Mouse (Mus musculus) bone marrow, adult 2 months (tissue): ENCODE measurements at regions not wholly inside any gene's neighbourhood (a gene's known extent, or its start where the extent isn't known, plus 50 kb on each side); places are given as distances from the start of the nearest gene placed in this dataset.

ENCODE experiments used
- H3K27ac ChIP-seq: fragments of 200-500 bp; 2 replicates; pipeline ENCODE4 v1.5.1; 2012; ENCODE audit warnings: low read depth, mild to moderate bottlenecking, control low read depth, inconsistent platforms, low read length; ENCODE audit not compliant: control insufficient read depth, poor library complexity, insufficient read depth
- H3K4me1 ChIP-seq: fragments of 200-500 bp; 2 replicates; pipeline ENCODE4 v1.6.1; 2011; ENCODE audit warnings: low read length; ENCODE audit not compliant: control insufficient read depth, insufficient read depth
- H3K4me3 ChIP-seq: fragments of 200-500 bp; replicated peaks from 2 replicates; pipeline ENCODE3; 2011; ENCODE audit warnings: mild to moderate bottlenecking, low read depth, low read length, control low read depth; ENCODE audit not compliant: control insufficient read depth
- CTCF ChIP-seq: fragments of 200-500 bp; IDR thresholded peaks from 2 replicates; pipeline ENCODE4 v1.5.1; 2011; ENCODE audit warnings: low read length, control low read depth; ENCODE audit not compliant: control insufficient read depth, insufficient read depth
- POLR2A ChIP-seq: fragments of 200-500 bp; IDR thresholded peaks from 2 replicates; pipeline ENCODE4 v1.6.1; 2011; ENCODE audit warnings: low read depth, mild to moderate bottlenecking, control low read depth, low read length, borderline replicate concordance; ENCODE audit not compliant: control insufficient read depth
- WGBS: fragments of 180-500 bp; shearing (Covaris S2); methylation state at CpG from one replicate; pipeline ENCODE4 v1.1.7; 2018; 5-methylcytosine and 5-hydroxymethylcytosine counted together

- H3K27ac ChIP-seq = no peak overlapping the region
- TF ChIP-seq CTCF (no peak), POLR2A (no peak)
- 85% methylated on average over 3 of the region's 3 CpGs for WGBS
- no peak overlapping the region for H3K4me3 ChIP-seq
- no peaks in the 10 kb centered on the region for H3K4me1 ChIP-seq
These were observed 389.1 kb downstream of the Cd109 start for GRCm38 (mm10) chr9:79004296-79004980.

- no peaks in the 10 kb centered on the region for H3K4me1 ChIP-seq
- no peak overlapping the region for H3K27ac ChIP-seq
- H3K4me3 ChIP-seq = no peak overlapping the region
- TF ChIP-seq CTCF (no peak), POLR2A (no peak)
- WGBS = 78% methylated on average over 2 of the region's 2 CpGs
These were observed 406.9 kb downstream of the Cd109 start for GRCm38 (mm10) chr9:79022291-79022690.

GRCm38 (mm10) chr9:79028234-79028633, 412.9 kb downstream of the Cd109 start:
- no peak overlapping the region for H3K4me3 ChIP-seq
- TF ChIP-seq CTCF (no peak), POLR2A (no peak)
- H3K27ac ChIP-seq = no peak overlapping the region
- no peaks in the 10 kb centered on the region for H3K4me1 ChIP-seq
- 92% methylated on average over 6 of the region's 6 CpGs for WGBS

GRCm38 (mm10) chr9:79029456-79029855, 414.1 kb downstream of the Cd109 start:
- Histone ChIP-seq H3K4me3 (no peak overlapping the region), H3K27ac (no peak overlapping the region), H3K4me1 (no peaks in the 10 kb centered on the region)
- WGBS = 85% methylated on average over 9 of the region's 9 CpGs
- no peak for TF ChIP-seq CTCF
- TF ChIP-seq POLR2A = no peak

GRCm38 (mm10) chr9:79035677-79036076, 420.3 kb downstream of the Cd109 start:
- WGBS = 30% methylated on average over 2 of the region's 2 CpGs
- TF ChIP-seq POLR2A (no peak), CTCF (no peak)
- Histone ChIP-seq H3K4me3 (no peak overlapping the region), H3K27ac (no peak overlapping the region), H3K4me1 (no peaks in the 10 kb centered on the region)

DNA sequence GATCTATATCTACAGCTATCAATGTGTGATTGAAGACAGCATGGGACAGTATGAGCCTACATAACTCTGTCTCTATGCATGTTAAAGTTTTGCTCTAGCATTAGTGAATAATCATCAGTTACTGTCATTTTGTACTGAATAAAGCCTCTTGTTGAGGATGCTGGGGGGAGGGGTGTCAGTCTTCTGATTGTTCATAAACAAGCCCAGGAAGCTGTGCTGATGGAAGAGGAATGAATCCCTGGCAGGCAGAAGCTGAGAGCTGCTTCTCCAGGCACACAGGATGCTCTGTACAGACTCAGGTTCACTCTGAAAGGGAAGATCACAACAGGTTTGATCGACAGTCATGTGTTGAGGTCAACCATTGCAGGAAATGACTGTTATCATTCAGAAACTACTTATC, 421.7 kb downstream of the Cd109 start:
- Histone ChIP-seq H3K27ac (no peak overlapping the region), H3K4me1 (no peaks in the 10 kb centered on the region), H3K4me3 (no peak overlapping the region)
- 75% methylated on average over 1 of the region's 1 CpGs for WGBS
- TF ChIP-seq POLR2A (no peak), CTCF (no peak)

DNA sequence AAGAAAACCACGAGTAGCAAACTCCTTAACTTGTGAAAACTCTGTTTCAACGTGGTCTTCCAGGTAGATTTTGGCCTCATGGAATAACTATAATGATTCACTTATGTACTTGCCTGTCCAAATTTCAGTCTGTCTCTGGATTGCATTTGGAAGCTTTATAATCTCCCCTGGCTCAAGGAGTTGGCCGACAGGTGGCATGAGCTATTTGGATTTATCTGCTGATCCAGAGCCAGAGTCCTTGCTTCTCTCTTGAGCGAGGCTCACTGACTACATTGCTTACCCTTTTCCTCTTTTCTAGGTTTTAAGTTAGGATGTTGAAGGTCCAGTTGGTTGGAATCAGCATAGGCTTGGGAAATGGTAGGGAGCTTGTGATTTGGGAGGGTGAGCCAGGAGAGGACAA, 423.6 kb downstream of the Cd109 start:
- WGBS = 79% methylated on average over 4 of the region's 4 CpGs
- no peak overlapping the region for H3K27ac ChIP-seq
- no peak overlapping the region for H3K4me3 ChIP-seq
- H3K4me1 ChIP-seq = no peaks in the 10 kb centered on the region
- no peak for TF ChIP-seq CTCF
- TF ChIP-seq POLR2A = no peak

DNA sequence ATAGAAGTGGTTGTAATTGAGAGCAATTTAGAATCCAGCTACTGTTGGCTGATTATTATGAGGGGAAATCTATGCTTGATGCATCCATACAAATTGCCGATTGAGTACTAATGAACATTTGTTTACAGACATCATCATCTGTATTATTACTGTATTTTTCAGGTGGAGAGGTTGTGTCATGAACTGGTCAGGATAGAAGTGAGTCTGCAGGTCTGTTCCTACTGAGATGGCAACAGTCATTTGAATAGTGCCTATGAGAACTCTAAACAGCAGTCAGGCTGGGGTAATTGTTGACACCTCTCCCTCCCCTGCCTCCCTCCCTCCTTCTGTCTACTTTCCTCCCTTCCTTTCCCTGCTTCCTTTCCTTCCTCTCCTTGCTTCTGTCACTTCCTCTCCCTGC, 429.0 kb downstream of the Cd109 start:
- WGBS = 85% methylated on average over 1 of the region's 1 CpGs
- TF ChIP-seq POLR2A (no peak), CTCF (no peak)
- Histone ChIP-seq H3K27ac (no peak overlapping the region), H3K4me1 (no peaks in the 10 kb centered on the region), H3K4me3 (no peak overlapping the region)

DNA sequence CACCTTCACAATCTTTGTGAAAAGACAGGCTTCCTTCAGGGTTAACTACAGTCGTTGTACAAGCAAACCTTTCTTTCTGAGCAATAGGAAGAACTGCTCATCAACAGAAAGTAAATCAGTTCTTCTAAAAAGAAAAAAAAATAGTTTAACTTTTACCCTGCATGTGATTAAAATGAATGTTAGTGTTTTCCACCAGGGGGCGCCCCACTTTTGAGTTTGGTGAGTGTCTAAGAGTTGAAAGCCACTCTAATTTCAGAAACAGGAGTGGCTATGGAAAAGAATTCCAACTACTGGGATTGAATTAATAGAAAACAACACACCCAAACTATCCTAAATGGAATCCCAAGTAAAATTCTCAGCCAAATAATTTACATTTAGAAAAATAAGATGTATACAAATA, 430.0 kb downstream of the Cd109 start:
- H3K4me3 ChIP-seq = no peak overlapping the region
- TF ChIP-seq POLR2A (no peak), CTCF (no peak)
- no peak overlapping the region for H3K27ac ChIP-seq
- WGBS = 12% methylated on average over 2 of the region's 2 CpGs
- no peaks in the 10 kb centered on the region for H3K4me1 ChIP-seq
